Mouse (Mus musculus) thymus, adult 2 months (tissue): ENCODE measurements around the gene Tsnaxip1. TPM values are rescaled to one million over a fixed set of nuclear protein-coding genes. Genes with fewer than 3 reads are reported as not detected.

Experiments used
- DNase-seq: peaks from one replicate; pipeline ENCODE4 v3.0.0; 2021
- H3K27ac ChIP-seq: fragments of 200-500 bp; 2 replicates; pipeline ENCODE4 v1.5.1; 2012; ENCODE audit warnings: low read length, control low read depth; ENCODE audit not compliant: control insufficient read depth, insufficient read depth
- H3K27me3 ChIP-seq: fragments of 200-500 bp; 2 replicates; pipeline ENCODE4 v1.6.1; 2012; ENCODE audit warnings: mild to moderate bottlenecking, low read length, moderate library complexity, mixed read lengths; ENCODE audit not compliant: control insufficient read depth, insufficient read depth
- H3K36me3 ChIP-seq: fragments of 200-500 bp; 2 replicates; pipeline ENCODE4 v1.6.1; 2012; ENCODE audit warnings: mild to moderate bottlenecking, low read length, moderate library complexity; ENCODE audit not compliant: control insufficient read depth, insufficient read depth
- H3K4me1 ChIP-seq: fragments of 200-500 bp; replicated peaks from 2 replicates; pipeline ENCODE4 v1.6.1; 2012; ENCODE audit warnings: low read length; ENCODE audit not compliant: control insufficient read depth, insufficient read depth
- H3K4me3 ChIP-seq: fragments of 200-500 bp; 2 replicates; pipeline ENCODE4 v1.5.1; 2012; ENCODE audit warnings: mild to moderate bottlenecking, low read length, control low read depth, moderate library complexity; ENCODE audit not compliant: control insufficient read depth, insufficient read depth
- CTCF ChIP-seq: fragments of 200-500 bp; IDR thresholded peaks from 2 replicates; pipeline ENCODE4 v1.5.1; 2012; ENCODE audit warnings: mild to moderate bottlenecking, control low read depth, low read length, moderate library complexity, borderline replicate concordance; ENCODE audit not compliant: control insufficient read depth, poor library complexity, insufficient read depth; ENCODE audit errors: extremely low read depth
- POLR2A ChIP-seq: fragments of 200-500 bp; IDR thresholded peaks from 2 replicates; pipeline ENCODE4 v1.6.1; 2012; ENCODE audit warnings: mild to moderate bottlenecking, low read length, control low read depth, moderate library complexity; ENCODE audit not compliant: control insufficient read depth, poor library complexity, insufficient read depth; ENCODE audit errors: extremely low read depth
- WGBS: fragments of 180-500 bp; shearing (Covaris S2); methylation state at CpG from one replicate; pipeline ENCODE4 v1.1.7; 2018; 5-methylcytosine and 5-hydroxymethylcytosine counted together
- polyA plus RNA-seq: library from polyadenylated mRNA; depleted of rRNA; stranded (reverse); fragments of >200 nt; gene quantifications from 2 replicates; pipeline ENCODE4 v1.2.3, GENCODE M21; 2012; rRNA removed

The Tsnaxip1 gene
- 0.05 TPM in 2 replicates for polyA plus RNA-seq

- Histone ChIP-seq H3K4me3 (peak within 1 kb of the TSS; percentile 87), H3K27me3 (no peaks in the 10 kb centered on the region), H3K27ac (peak within 1 kb of the TSS; percentile 7; the same call in 1 of the 2 replicates), H3K36me3 (no peaks in the 10 kb centered on the region; the same call in 1 of the 2 replicates), H3K4me1 (peaks cover 9% of the 10 kb centered on the region; the same call in 1 of the 2 replicates)
- peak; percentile 96 for DNase-seq
- under 1% methylated on average over 52 of the region's 52 CpGs for WGBS
- TF ChIP-seq POLR2A: peak; percentile 86
- TF ChIP-seq CTCF: 0 out of 2 replicates have a peak, but pooled peaks have one; percentile 29
Observed at GRCm38 (mm10) chr8:105826861-105827848, at the start of gene Tsnaxip1, which contains the start of gene Ranbp10. Tsnaxip1 (plus strand) TSS chr8:105827731. Ranbp10 (minus strand) TSS chr8:105827350.

GRCm38 (mm10) chr8:105777833-105778232 is 49.7 kb upstream of the Tsnaxip1 start:
- H3K36me3 ChIP-seq: peaks cover 45% of the 10 kb centered on the region
- DNase-seq: no peak
- no peak overlapping the region for H3K4me3 ChIP-seq

GRCm38 (mm10) chr8:105780298-105780697 is 47.2 kb upstream of the Tsnaxip1 start:
- H3K4me1 ChIP-seq: no peaks in the 10 kb centered on the region
- DNase-seq: no peak
- no peak overlapping the region for H3K27ac ChIP-seq
- 83% methylated on average over 5 of the region's 5 CpGs for WGBS
- TF ChIP-seq CTCF: no peak
- TF ChIP-seq POLR2A: no peak
- H3K4me3 ChIP-seq: no peak overlapping the region
- H3K36me3 ChIP-seq: peaks cover 28% of the 10 kb centered on the region
- H3K27me3 ChIP-seq: no peaks in the 10 kb centered on the region

More at GRCm38 (mm10) chr8:105777833-105778232, 49.7 kb upstream of the Tsnaxip1 start:
- 97% methylated on average over 2 of the region's 2 CpGs for WGBS
- TF ChIP-seq CTCF (no peak), POLR2A (no peak)
- no peak overlapping the region for H3K27ac ChIP-seq
- H3K4me1 ChIP-seq: no peaks in the 10 kb centered on the region
- no peaks in the 10 kb centered on the region for H3K27me3 ChIP-seq

- 97% methylated on average over 2 of the region's 2 CpGs for WGBS
- Histone ChIP-seq H3K4me3 (no peak overlapping the region), H3K27ac (no peak overlapping the region; the same call in 1 of the 2 replicates), H3K27me3 (no peaks in the 10 kb centered on the region), H3K4me1 (peaks cover 18% of the 10 kb centered on the region), H3K36me3 (0 out of 2 replicates have a peak, but pooled peaks cover 9% of the 10 kb centered on the region)
- peak; percentile 77 for DNase-seq
- TF ChIP-seq POLR2A (no peak), CTCF (no peak)
Observed at GRCm38 (mm10) chr8:105788241-105788640, 39.3 kb upstream of the Tsnaxip1 start.

GRCm38 (mm10) chr8:105788927-105789326 is 38.6 kb upstream of the Tsnaxip1 start:
- TF ChIP-seq CTCF (no peak), POLR2A (no peak)
- Histone ChIP-seq H3K4me3 (no peak overlapping the region), H3K4me1 (peaks cover 22% of the 10 kb centered on the region), H3K36me3 (0 out of 2 replicates have a peak, but pooled peaks cover 9% of the 10 kb centered on the region), H3K27me3 (no peaks in the 10 kb centered on the region), H3K27ac (peak overlapping the region; percentile 71)
- 7% methylated on average over 4 of the region's 4 CpGs for WGBS
- peak; percentile 35 for DNase-seq

GRCm38 (mm10) chr8:105789626-105790025 is 37.9 kb upstream of the Tsnaxip1 start:
- DNase-seq: no peak
- no peak for TF ChIP-seq CTCF

More at GRCm38 (mm10) chr8:105789626-105790025, 37.9 kb upstream of the Tsnaxip1 start:
- no peak overlapping the region for H3K4me3 ChIP-seq
- H3K27ac ChIP-seq: no peak overlapping the region
- peaks cover 24% of the 10 kb centered on the region for H3K4me1 ChIP-seq
- no peaks in the 10 kb centered on the region for H3K27me3 ChIP-seq
- 0 out of 2 replicates have a peak, but pooled peaks cover 9% of the 10 kb centered on the region for H3K36me3 ChIP-seq
